Mouse (Mus musculus) erythroblast, embryonic 14.5 days (primary cell): ENCODE measurements around the gene P4ha2.

Source experiments
- GATA1 ChIP-seq: IDR thresholded peaks from 2 replicates; pipeline ENCODE4 v1.6.1; 2012; ENCODE audit warnings: low read length, inconsistent platforms, mixed read lengths
- TAL1 ChIP-seq: IDR thresholded peaks from 3 replicates; pipeline ENCODE4 v1.6.1; 2012; ENCODE audit warnings: low read length, inconsistent platforms, mixed read lengths

DNA sequence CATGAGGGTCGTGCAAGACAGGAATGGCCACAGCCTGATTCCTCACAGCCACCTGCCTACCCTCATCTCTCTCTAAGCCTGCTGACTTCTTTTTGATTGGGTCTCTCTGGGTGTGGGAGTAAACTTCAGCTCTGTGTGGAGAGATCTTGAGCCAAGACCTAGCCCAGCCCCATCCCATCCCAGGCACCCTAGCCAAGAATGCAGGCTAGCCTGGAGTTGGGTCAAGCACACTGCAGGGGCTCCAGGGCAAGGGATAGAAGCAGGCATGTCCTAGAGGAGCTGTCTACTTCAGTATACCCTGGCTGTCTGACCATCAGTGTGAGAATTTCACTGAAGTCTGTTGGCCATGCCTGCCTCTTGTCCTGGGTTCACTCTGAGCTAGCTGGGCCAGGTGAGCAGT is 40.4 kb upstream of the P4ha2 start:
- TF ChIP-seq GATA1 (no peak), TAL1 (no peak)
